Mouse (Mus musculus) adipocyte (in vitro differentiated cells): ENCODE measurements at regions not wholly inside any gene's neighbourhood (a gene's known extent, or its start where the extent isn't known, plus 50 kb on each side); places are given as distances from the start of the nearest gene placed in this dataset.

Source experiments
- DNase-seq: peaks from one replicate; pipeline ENCODE4 v3.0.0-alpha.2; 2016; ENCODE audit warnings: low spot score

GRCm38 (mm10) chr9:122566060-122566459 is 181.1 kb upstream of the Topaz1 start:
- no peak for DNase-seq

GRCm38 (mm10) chr9:122568691-122569441 is 178.3 kb upstream of the Topaz1 start:
- DNase-seq: no peak

GRCm38 (mm10) chr9:122569511-122570455 is 177.4 kb upstream of the Topaz1 start:
- DNase-seq: no peak

GRCm38 (mm10) chr9:122571001-122571400 is 176.1 kb upstream of the Topaz1 start:
- no peak for DNase-seq

GRCm38 (mm10) chr9:122571402-122572059 is 175.6 kb upstream of the Topaz1 start:
- no peak for DNase-seq

- no peak for DNase-seq
Measured at GRCm38 (mm10) chr9:122572060-122572835, 174.9 kb upstream of the Topaz1 start.

GRCm38 (mm10) chr9:122572836-122573267 is 174.3 kb upstream of the Topaz1 start:
- no peak for DNase-seq

- no peak for DNase-seq
Measured at GRCm38 (mm10) chr9:122585228-122585627, 161.9 kb upstream of the Topaz1 start.

GRCm38 (mm10) chr9:122586421-122586820 is 160.7 kb upstream of the Topaz1 start:
- DNase-seq: no peak

GRCm38 (mm10) chr9:122586986-122587385 is 160.2 kb upstream of the Topaz1 start:
- peak; percentile 6 for DNase-seq

- DNase-seq: no peak
Measured at GRCm38 (mm10) chr9:122588246-122588645, 158.9 kb upstream of the Topaz1 start.

- no peak for DNase-seq
Measured at GRCm38 (mm10) chr9:122592820-122593615, 154.1 kb upstream of the Topaz1 start.

- DNase-seq: no peak
Measured at GRCm38 (mm10) chr9:122595120-122595943, 151.8 kb upstream of the Topaz1 start.

- no peak for DNase-seq
Measured at GRCm38 (mm10) chr9:122603106-122603505, 144.0 kb upstream of the Topaz1 start.

- no peak for DNase-seq
Measured at GRCm38 (mm10) chr9:122609616-122610015, 137.5 kb upstream of the Topaz1 start.

GRCm38 (mm10) chr9:122610918-122611317 is 136.2 kb upstream of the Topaz1 start:
- no peak for DNase-seq

GRCm38 (mm10) chr9:122614579-122615252 is 132.4 kb upstream of the Topaz1 start:
- DNase-seq: no peak

GRCm38 (mm10) chr9:122615351-122615750 is 131.8 kb upstream of the Topaz1 start:
- peak; percentile 43 for DNase-seq

- peak; percentile 44 for DNase-seq
Measured at GRCm38 (mm10) chr9:122617793-122618192, 129.4 kb upstream of the Topaz1 start.
